Mouse (Mus musculus) hindbrain, embryonic 10.5 days (tissue): ENCODE results near the gene Phf7. TPM values are rescaled to one million over a fixed set of nuclear protein-coding genes. Genes with fewer than 3 reads are reported as not detected.

Source experiments
- DNase-seq: peaks from one replicate; pipeline ENCODE4 v3.0.0-alpha.2; 2017; ENCODE audit warnings: low spot score
- H3K27ac ChIP-seq: fragments of 300-500 bp; sonication (generic); 2 replicates; pipeline ENCODE4 v1.5.1; 2016; ENCODE audit warnings: mild to moderate bottlenecking, moderate library complexity
- H3K27me3 ChIP-seq: fragments of 300-500 bp; sonication (generic); 2 replicates; pipeline ENCODE4 v1.6.1; 2016; ENCODE audit warnings: mild to moderate bottlenecking; ENCODE audit not compliant: poor library complexity, insufficient read depth, severe bottlenecking
- H3K36me3 ChIP-seq: fragments of 300-500 bp; sonication (generic); 2 replicates; pipeline ENCODE4 v1.6.1; 2016; ENCODE audit warnings: mild to moderate bottlenecking, moderate library complexity
- H3K4me1 ChIP-seq: fragments of 300-500 bp; sonication (generic); replicated peaks from 2 replicates; pipeline ENCODE4 v1.6.1; 2016; ENCODE audit warnings: mild to moderate bottlenecking
- H3K4me3 ChIP-seq: fragments of 300-500 bp; sonication (generic); 2 replicates; pipeline ENCODE4 v1.5.1; 2016; ENCODE audit warnings: mild to moderate bottlenecking, moderate library complexity
- H3K9me3 ChIP-seq: fragments of 300-500 bp; sonication (generic); 2 replicates; pipeline ENCODE4 v1.6.1; 2016; ENCODE audit warnings: mild to moderate bottlenecking, moderate library complexity
- WGBS: fragments of 180-500 bp; shearing (Covaris S2); methylation state at CpG from one replicate; pipeline ENCODE4 v1.1.7; 2016; 5-methylcytosine and 5-hydroxymethylcytosine counted together
- polyA plus RNA-seq: library from polyadenylated mRNA; unstranded; fragments of >200 nt; fragmentation: Nextera tagmentation; extraction: Ambion mirVana; gene quantifications from 2 replicates; pipeline ENCODE4 v1.2.1, GENCODE M21; 2016

Gene Phf7
- polyA plus RNA-seq, 1 experiment from 2014 or later = 13.1 TPM

- Histone ChIP-seq H3K4me1 (no peaks in the 10 kb centered on the region), H3K4me3 (no peak overlapping the region), H3K36me3 (peaks cover 100% of the 10 kb centered on the region), H3K9me3 (no peaks in the 10 kb centered on the region), H3K27me3 (no peaks in the 10 kb centered on the region), H3K27ac (no peak overlapping the region)
- DNase-seq = no peak
- 96% methylated on average over 3 of the region's 3 CpGs for WGBS
These were observed 61.8 kb downstream of the Phf7 start for GRCm38 (mm10) chr14:31189348-31189747.

DNA sequence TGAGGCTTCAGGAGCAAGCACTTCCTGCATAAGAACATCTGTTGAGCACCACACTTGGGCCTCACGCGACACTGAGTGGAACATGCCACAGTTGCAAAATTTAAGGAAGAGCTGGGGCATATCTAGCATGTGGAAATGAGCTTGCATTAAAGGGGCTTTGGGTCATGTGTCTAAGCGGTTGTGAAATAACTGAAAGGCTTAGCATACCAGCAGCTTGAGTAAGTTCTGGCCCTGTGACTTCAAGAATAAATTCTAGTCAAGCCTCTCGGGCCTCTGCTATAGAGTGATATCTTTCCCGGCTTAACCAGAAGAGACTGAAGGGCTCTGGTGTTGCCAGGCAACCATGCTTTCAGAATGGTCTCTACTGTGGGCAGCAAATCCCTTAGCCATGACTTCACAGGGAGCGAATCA, 62.3 kb downstream of the Phf7 start:
- Histone ChIP-seq H3K9me3 (no peaks in the 10 kb centered on the region), H3K27me3 (no peaks in the 10 kb centered on the region), H3K4me3 (no peak overlapping the region), H3K27ac (no peak overlapping the region), H3K36me3 (peaks cover 100% of the 10 kb centered on the region), H3K4me1 (no peaks in the 10 kb centered on the region)
- no peak for DNase-seq
- 76% methylated on average over 6 of the region's 6 CpGs for WGBS

Other genes starting within 250 kb of the Phf7 start
- 45.7 and 53.7 TPM in 2 replicates for gene Glt8d1, start 249.9 kb downstream of the Phf7 start, polyA plus RNA-seq
- gene Spcs1, start 249.6 kb downstream of the Phf7 start, polyA plus RNA-seq = 278 and 290 TPM in 2 replicates
- 130 and 148 TPM in 2 replicates for gene Pbrm1, start 232.2 kb downstream of the Phf7 start, polyA plus RNA-seq
- gene Gnl3, start 232.2 kb downstream of the Phf7 start, polyA plus RNA-seq = 76.6 and 119 TPM in 2 replicates
- 67.8 and 74.2 TPM in 2 replicates for gene Smim4, start 122.4 kb downstream of the Phf7 start, polyA plus RNA-seq
- gene Nt5dc2, start 120.3 kb downstream of the Phf7 start, polyA plus RNA-seq = 610 and 619 TPM in 2 replicates
- gene Stab1, start 82.7 kb downstream of the Phf7 start, polyA plus RNA-seq = 23.0 and 25.7 TPM in 2 replicates
- 1.5 and 4.3 TPM in 2 replicates for gene Tnnc1, start 43.0 kb downstream of the Phf7 start, polyA plus RNA-seq
- gene Nisch, start 34.4 kb downstream of the Phf7 start, polyA plus RNA-seq = 432 and 459 TPM in 2 replicates
- gene Sema3g, start 33.5 kb downstream of the Phf7 start, polyA plus RNA-seq = 0.78 and 0.91 TPM in 2 replicates
- gene Bap1, start 133 bp upstream of the Phf7 start, polyA plus RNA-seq = 121 and 137 TPM in 2 replicates
- gene Dnah1, start 72.6 kb upstream of the Phf7 start, polyA plus RNA-seq = 6.2 and 7.1 TPM in 2 replicates
- 28.5 and 29.4 TPM in 2 replicates for gene Capn7, start 85.3 kb upstream of the Phf7 start, polyA plus RNA-seq
- 19.3 and 23.7 TPM in 2 replicates for gene Sh3bp5, start 184.8 kb upstream of the Phf7 start, polyA plus RNA-seq
- gene Eaf1, start 243.1 kb upstream of the Phf7 start, polyA plus RNA-seq = 19.3 and 25.1 TPM in 2 replicates
- gene Mettl6, start 243.7 kb upstream of the Phf7 start, polyA plus RNA-seq = 62.3 and 80.7 TPM in 2 replicates